Mouse (Mus musculus): ENCODE measurements at regions not wholly inside any gene's neighbourhood (a gene's known extent, or its start where the extent isn't known, plus 50 kb on each side); places are given as distances from the start of the nearest gene placed in this dataset.

- H3K9ac ChIP-seq (ENCODE audit: low read depth, low read length): no peak overlapping the region
- H3K4me1 ChIP-seq (ENCODE audit: control insufficient read depth, insufficient read depth, low read length): no peaks in the 10 kb centered on the region
- H3K4me3 ChIP-seq (ENCODE audit: insufficient read depth, low read depth, low read length): no peak overlapping the region
- TF ChIP-seq POLR2A (IDR thresholded peaks at IDR 0.05; ENCODE audit: extremely low read depth, insufficient read depth, low read length) (no peak), CTCF (IDR thresholded peaks at IDR 0.05; ENCODE audit: low read depth, low read length) (0 out of 2 replicates have a peak, but pooled peaks have one; percentile 3)
- H3K27me3 ChIP-seq (ENCODE audit: control insufficient read depth, insufficient read depth, low read length): no peaks in the 10 kb centered on the region
- H3K36me3 ChIP-seq (ENCODE audit: control insufficient read depth, insufficient read depth, low read length): no peaks in the 10 kb centered on the region
- DNase-seq (ENCODE audit: extremely low read depth, low read depth, low spot score): peak; percentile 16
- H3K27ac ChIP-seq (replicated peaks; ENCODE audit: insufficient read depth, low read depth, low read length): no peak overlapping the region
- WGBS: 90% methylated on average over 2 of the region's 2 CpGs
- H3K79me2 ChIP-seq (ENCODE audit: control insufficient read depth, insufficient read depth, low read length): no peaks in the 10 kb centered on the region
Measured at GRCm38 (mm10) chr14:37950212-37950876, 815.3 kb upstream of the Ghitm start.

Measured in liver, adult 2 months (tissue).